Mouse (Mus musculus) adrenal gland, postnatal 25 days (tissue): Measurements from ENCODE around the gene Rfc4. TPM values are rescaled to one million over a fixed set of nuclear protein-coding genes. Genes with fewer than 3 reads are reported as not detected.
"Not testable (repeated sequence)": the region's sequence is repeated elsewhere in the genome, so short reads cannot be mapped to it uniquely, and the experiment has no call there.

Source experiments
- DNase-seq: peaks from one replicate; pipeline ENCODE4 v3.0.0; 2021; ENCODE audit warnings: mixed read lengths
- microRNA-seq, 2 experiments: library from miRNA; unstranded; fragments of <30 nt; microRNA quantifications; one replicate each; pipeline ENCODE4 v1.2.0; 2021
- total RNA-seq: library from RNA; stranded (reverse); gene quantifications from 2 replicates; pipeline ENCODE4 v1.2.3, GENCODE M21; 2021

Rfc4 gene
- total RNA-seq, 1 experiment from 2014 or later = 10.4 TPM

- no peak for DNase-seq
Measured at GRCm38 (mm10) chr16:23100613-23101012, 26.9 kb downstream of the Rfc4 start.

- peak; percentile 30 for DNase-seq
Measured at GRCm38 (mm10) chr16:23100099-23100575, 27.4 kb downstream of the Rfc4 start.

- no peak for DNase-seq
Measured at GRCm38 (mm10) chr16:23099632-23100031, 27.9 kb downstream of the Rfc4 start.

- DNase-seq = not testable (repeated sequence)
Measured at GRCm38 (mm10) chr16:23098105-23098452, 29.5 kb downstream of the Rfc4 start.

GRCm38 (mm10) chr16:23097290-23098104 lies 30.0 kb downstream of the Rfc4 start:
- not testable (repeated sequence) for DNase-seq

GRCm38 (mm10) chr16:23096886-23097285 lies 30.7 kb downstream of the Rfc4 start:
- not testable (repeated sequence) for DNase-seq

GRCm38 (mm10) chr16:23095581-23095980 lies 32.0 kb downstream of the Rfc4 start:
- DNase-seq = not testable (repeated sequence)

- DNase-seq = peak; percentile 22
Measured at GRCm38 (mm10) chr16:23094136-23094535, 33.4 kb downstream of the Rfc4 start.

- no peak for DNase-seq
Measured at GRCm38 (mm10) chr16:23093321-23093953, 34.1 kb downstream of the Rfc4 start.

GRCm38 (mm10) chr16:23091345-23091744 lies 36.2 kb downstream of the Rfc4 start:
- not testable (repeated sequence) for DNase-seq

- DNase-seq = not testable (repeated sequence)
Measured at GRCm38 (mm10) chr16:23088491-23088890, 39.0 kb downstream of the Rfc4 start.

- not testable (repeated sequence) for DNase-seq
Measured at GRCm38 (mm10) chr16:23087712-23088111, 39.8 kb downstream of the Rfc4 start.

GRCm38 (mm10) chr16:23087159-23087558 lies 40.4 kb downstream of the Rfc4 start:
- DNase-seq = not testable (repeated sequence)

- DNase-seq = not testable (repeated sequence)
Measured at GRCm38 (mm10) chr16:23077516-23077915, 50.0 kb downstream of the Rfc4 start.

Small RNAs within 50 kb of the gene (microRNA-seq; reads per million reads assigned to microRNA genes)
- 5.0 to 5.1 reads per million in 2 experiments for gene Gm49346

Other genes with a start within 250 kb of the Rfc4 start
- 1.6 and 132 TPM in 2 replicates for gene Ahsg, start 236.5 kb downstream of the Rfc4 start, total RNA-seq
- 78.1 and 82.3 TPM in 2 replicates for gene Fetub, start 209.4 kb downstream of the Rfc4 start, total RNA-seq
- 0.97 and 12.6 TPM in 2 replicates for gene Hrg, start 176.7 kb downstream of the Rfc4 start, total RNA-seq
- gene Kng2, start 98.3 kb downstream of the Rfc4 start, total RNA-seq = 8.1 and 9.0 TPM in 2 replicates
- gene Kng1, start 69.9 kb downstream of the Rfc4 start, total RNA-seq = 0.24 and 13.8 TPM in 2 replicates
- gene Eif4a2, start 20.3 kb downstream of the Rfc4 start, total RNA-seq = 464 and 587 TPM in 2 replicates
- 138 and 160 TPM in 2 replicates for gene Adipoq, start 18.8 kb upstream of the Rfc4 start, total RNA-seq
- gene St6gal1, start 97.0 kb upstream of the Rfc4 start, total RNA-seq = 48.4 and 50.5 TPM in 2 replicates